Mouse (Mus musculus) embryonic facial prominence, embryonic 15.5 days (tissue): ENCODE results near the gene Gm49395. TPM values are rescaled to one million over a fixed set of nuclear protein-coding genes. Genes with fewer than 3 reads are reported as not detected.

Source experiments
- ATAC-seq: fragments of 200-750 bp; cut with Nextera tagmentation; 2 replicates; pipeline ENCODE4 v1.8.0; 2017; ENCODE audit warnings: low read depth, moderate TSS enrichment; ENCODE audit not compliant: insufficient number of reproducible peaks, low FRiP score, low TSS enrichment
- H3K27ac ChIP-seq: fragments of 300-500 bp; sonication (generic); replicated peaks from 2 replicates; pipeline ENCODE4 v1.5.1; 2015; ENCODE audit warnings: mild to moderate bottlenecking, inconsistent platforms
- H3K27me3 ChIP-seq: fragments of 300-500 bp; sonication (generic); 2 replicates; pipeline ENCODE4 v1.6.1; 2015; ENCODE audit warnings: inconsistent platforms
- H3K36me3 ChIP-seq: fragments of 300-500 bp; sonication (generic); 2 replicates; pipeline ENCODE4 v1.6.1; 2015; ENCODE audit warnings: mild to moderate bottlenecking, inconsistent platforms
- H3K4me1 ChIP-seq: fragments of 300-500 bp; sonication (generic); 2 replicates; pipeline ENCODE4 v1.6.1; 2015; ENCODE audit warnings: inconsistent platforms
- H3K4me2 ChIP-seq: fragments of 300-500 bp; sonication (generic); replicated peaks from 2 replicates; pipeline ENCODE4 v1.6.1; 2015; ENCODE audit warnings: mild to moderate bottlenecking, inconsistent platforms
- H3K4me3 ChIP-seq: fragments of 300-500 bp; sonication (generic); replicated peaks from 2 replicates; pipeline ENCODE4 v1.5.1; 2015; ENCODE audit warnings: mild to moderate bottlenecking, inconsistent platforms
- H3K9ac ChIP-seq: fragments of 300-500 bp; sonication (generic); 2 replicates; pipeline ENCODE4 v1.6.1; 2015; ENCODE audit warnings: inconsistent platforms
- H3K9me3 ChIP-seq: fragments of 300-500 bp; sonication (generic); replicated peaks from 2 replicates; pipeline ENCODE4 v1.6.1; 2016; ENCODE audit warnings: inconsistent platforms
- WGBS: fragments of 180-500 bp; shearing (Covaris S2); methylation state at CpG from one replicate; pipeline ENCODE4 v1.1.7; 2015; 5-methylcytosine and 5-hydroxymethylcytosine counted together
- polyA plus RNA-seq: library from polyadenylated mRNA; unstranded; fragments of >200 nt; fragmentation: Nextera tagmentation; extraction: Ambion mirVana; gene quantifications from 2 replicates; pipeline ENCODE4 v1.2.1, GENCODE M21; 2015

Gm49395 gene
- polyA plus RNA-seq, 1 experiment from 2014 or later = 5.0 TPM

GRCm38 (mm10) chr13:115011547-115011946 is 90.2 kb downstream of the Gm49395 start:
- no peaks in the 10 kb centered on the region for H3K27me3 ChIP-seq
- no peak overlapping the region for H3K4me3 ChIP-seq
- 53% methylated on average over 6 of the region's 6 CpGs for WGBS
- H3K9ac ChIP-seq = no peak overlapping the region
- no peak overlapping the region for H3K4me2 ChIP-seq
- H3K27ac ChIP-seq = no peak overlapping the region
- no peaks in the 10 kb centered on the region for H3K4me1 ChIP-seq
- H3K36me3 ChIP-seq = no peaks in the 10 kb centered on the region
- H3K9me3 ChIP-seq = no peaks in the 10 kb centered on the region
- ATAC-seq = no peak

DNA sequence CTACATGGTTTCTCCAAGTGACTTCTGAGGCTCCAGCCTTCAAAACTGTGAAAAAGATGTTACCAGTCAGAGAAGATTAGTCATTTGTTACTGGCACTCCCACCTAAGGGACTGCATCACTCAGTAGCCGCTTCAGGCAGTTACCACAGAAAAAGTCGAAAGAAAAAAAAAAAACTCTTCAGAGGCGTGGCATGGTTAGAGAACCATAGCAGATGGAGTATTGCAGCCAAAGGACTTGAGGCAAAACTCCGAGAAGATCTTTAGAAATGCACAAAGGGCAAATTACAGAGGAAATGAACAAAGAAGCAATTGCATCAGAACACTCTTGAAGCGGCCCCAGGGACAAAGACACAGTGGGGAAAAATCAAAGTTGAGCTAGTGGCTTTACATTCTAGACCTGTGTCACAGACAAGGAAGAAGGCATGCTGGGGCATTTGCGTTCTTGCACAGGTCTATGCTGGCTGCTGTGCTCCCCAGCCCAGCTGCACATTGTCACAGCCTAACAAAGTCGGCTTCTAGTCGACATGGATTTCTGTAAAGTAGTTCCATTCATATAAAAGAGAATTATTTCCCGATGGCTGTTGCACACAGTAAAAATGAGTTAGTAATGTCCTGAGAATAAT is 95.4 kb downstream of the Gm49395 start:
- no peak for ATAC-seq
- no peak overlapping the region for H3K4me2 ChIP-seq
- no peak overlapping the region; the same call in 1 of the 2 replicates for H3K27ac ChIP-seq
- H3K36me3 ChIP-seq = no peaks in the 10 kb centered on the region
- no peaks in the 10 kb centered on the region for H3K9me3 ChIP-seq
- no peaks in the 10 kb centered on the region for H3K27me3 ChIP-seq
- WGBS = 23% methylated on average over 9 of the region's 9 CpGs
- H3K4me1 ChIP-seq = peaks cover 5% of the 10 kb centered on the region; the same call in 1 of the 2 replicates
- no peak overlapping the region for H3K9ac ChIP-seq
- H3K4me3 ChIP-seq = no peak overlapping the region

GRCm38 (mm10) chr13:115005342-115005741 is 96.4 kb downstream of the Gm49395 start:
- H3K9ac ChIP-seq = no peak overlapping the region
- peaks cover 5% of the 10 kb centered on the region; the same call in 1 of the 2 replicates for H3K4me1 ChIP-seq
- H3K9me3 ChIP-seq = no peaks in the 10 kb centered on the region
- no peak overlapping the region for H3K4me2 ChIP-seq
- no peak overlapping the region for H3K4me3 ChIP-seq
- no peaks in the 10 kb centered on the region for H3K36me3 ChIP-seq
- 76% methylated on average over 6 of the region's 6 CpGs for WGBS
- no peaks in the 10 kb centered on the region for H3K27me3 ChIP-seq
- no peak for ATAC-seq
- no peak overlapping the region for H3K27ac ChIP-seq

- peaks cover 5% of the 10 kb centered on the region; the same call in 1 of the 2 replicates for H3K4me1 ChIP-seq
- no peak overlapping the region for H3K4me2 ChIP-seq
- no peak for ATAC-seq
- H3K27me3 ChIP-seq = no peaks in the 10 kb centered on the region
- no peak overlapping the region for H3K9ac ChIP-seq
- no peaks in the 10 kb centered on the region for H3K9me3 ChIP-seq
- H3K4me3 ChIP-seq = no peak overlapping the region
- H3K27ac ChIP-seq = no peak overlapping the region
- H3K36me3 ChIP-seq = no peaks in the 10 kb centered on the region
- WGBS = 35% methylated on average over 7 of the region's 7 CpGs
These were observed 98.2 kb downstream of the Gm49395 start for GRCm38 (mm10) chr13:115003444-115004053.

- Histone ChIP-seq H3K9ac (no peak overlapping the region), H3K36me3 (no peaks in the 10 kb centered on the region), H3K4me2 (no peak overlapping the region), H3K9me3 (no peaks in the 10 kb centered on the region), H3K4me1 (peaks cover 5% of the 10 kb centered on the region; the same call in 1 of the 2 replicates), H3K4me3 (no peak overlapping the region), H3K27ac (no peak overlapping the region), H3K27me3 (no peaks in the 10 kb centered on the region)
- no peak for ATAC-seq
- WGBS = 73% methylated on average over 3 of the region's 3 CpGs
These were observed 98.9 kb downstream of the Gm49395 start for GRCm38 (mm10) chr13:115002837-115003236.

GRCm38 (mm10) chr13:115002155-115002554 is 99.6 kb downstream of the Gm49395 start:
- ATAC-seq = no peak
- Histone ChIP-seq H3K9me3 (no peaks in the 10 kb centered on the region), H3K27me3 (no peaks in the 10 kb centered on the region), H3K4me2 (no peak overlapping the region), H3K27ac (no peak overlapping the region), H3K4me1 (peaks cover 5% of the 10 kb centered on the region; the same call in 1 of the 2 replicates), H3K9ac (no peak overlapping the region), H3K36me3 (no peaks in the 10 kb centered on the region), H3K4me3 (no peak overlapping the region)
- 85% methylated on average over 5 of the region's 5 CpGs for WGBS

DNA sequence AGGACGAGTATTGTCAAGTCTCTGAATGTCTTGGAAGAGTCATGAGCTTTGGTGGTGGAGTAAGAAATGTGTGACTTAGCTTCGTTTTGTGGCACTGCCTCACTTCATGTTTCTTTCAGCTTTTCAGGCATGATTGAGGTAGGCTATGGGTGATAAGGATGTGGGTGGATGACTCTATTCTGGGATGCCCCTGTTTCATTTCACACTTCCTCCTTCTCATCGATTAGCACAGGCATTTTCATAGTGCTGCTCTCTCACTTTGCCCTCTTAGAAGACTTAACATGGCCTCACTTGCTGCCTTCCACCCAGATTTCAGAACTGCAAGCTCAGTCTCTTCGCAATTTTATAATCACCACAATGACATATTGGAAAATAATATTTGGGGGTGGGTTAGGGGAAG is 102.1 kb downstream of the Gm49395 start:
- H3K4me1 ChIP-seq = peaks cover 5% of the 10 kb centered on the region; the same call in 1 of the 2 replicates
- 88% methylated on average over 4 of the region's 4 CpGs for WGBS
- H3K9me3 ChIP-seq = no peaks in the 10 kb centered on the region
- no peak overlapping the region for H3K9ac ChIP-seq
- H3K27me3 ChIP-seq = no peaks in the 10 kb centered on the region
- ATAC-seq = no peak
- no peak overlapping the region for H3K4me3 ChIP-seq
- no peak overlapping the region for H3K4me2 ChIP-seq
- H3K27ac ChIP-seq = no peak overlapping the region
- H3K36me3 ChIP-seq = no peaks in the 10 kb centered on the region

GRCm38 (mm10) chr13:114998100-114998499 is 103.6 kb downstream of the Gm49395 start:
- no peaks in the 10 kb centered on the region for H3K9me3 ChIP-seq
- no peaks in the 10 kb centered on the region for H3K27me3 ChIP-seq
- no peaks in the 10 kb centered on the region for H3K36me3 ChIP-seq
- H3K4me2 ChIP-seq = no peak overlapping the region
- H3K4me1 ChIP-seq = no peaks in the 10 kb centered on the region
- no peak overlapping the region for H3K4me3 ChIP-seq
- no peak overlapping the region for H3K27ac ChIP-seq
- no peak overlapping the region for H3K9ac ChIP-seq
- no peak for ATAC-seq
- WGBS = 90% methylated on average over 10 of the region's 10 CpGs

GRCm38 (mm10) chr13:114992260-114993014 is 109.3 kb downstream of the Gm49395 start:
- 26% methylated on average over 14 of the region's 14 CpGs for WGBS
- no peak overlapping the region for H3K4me3 ChIP-seq
- H3K36me3 ChIP-seq = no peaks in the 10 kb centered on the region
- H3K27me3 ChIP-seq = no peaks in the 10 kb centered on the region
- ATAC-seq = no peak
- peak overlapping the region; percentile 17; the same call in 1 of the 2 replicates for H3K4me2 ChIP-seq
- H3K9me3 ChIP-seq = no peaks in the 10 kb centered on the region
- no peak overlapping the region for H3K9ac ChIP-seq
- 0 out of 2 replicates have a peak overlapping the region, but pooled peaks have one; percentile 29 for H3K27ac ChIP-seq
- no peaks in the 10 kb centered on the region for H3K4me1 ChIP-seq

GRCm38 (mm10) chr13:114987668-114988067 is 114.1 kb downstream of the Gm49395 start:
- Histone ChIP-seq H3K27ac (no peak overlapping the region), H3K9ac (no peak overlapping the region)

DNA sequence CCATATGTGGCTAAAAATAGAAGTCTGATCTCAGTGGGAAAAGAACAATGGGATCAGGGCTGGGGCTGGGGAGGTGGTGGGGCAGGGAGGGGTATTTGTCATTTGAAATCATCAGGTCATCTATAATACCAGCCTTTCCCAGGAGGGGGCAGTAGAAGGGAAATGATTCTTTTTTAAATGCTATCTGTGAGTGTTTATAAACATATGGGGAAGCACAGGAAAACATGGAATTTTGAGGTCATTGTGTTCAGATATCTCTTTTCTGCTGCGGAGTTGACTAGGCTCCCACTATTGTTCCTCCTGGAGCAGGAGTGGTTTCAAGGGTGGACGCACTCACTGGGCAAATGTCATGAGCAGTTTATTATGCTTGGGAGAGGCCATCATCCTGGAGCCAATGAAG is 114.6 kb downstream of the Gm49395 start:
- Histone ChIP-seq H3K9me3 (no peaks in the 10 kb centered on the region), H3K4me1 (no peaks in the 10 kb centered on the region), H3K27ac (no peak overlapping the region), H3K4me2 (no peak overlapping the region), H3K36me3 (no peaks in the 10 kb centered on the region), H3K9ac (no peak overlapping the region), H3K4me3 (no peak overlapping the region), H3K27me3 (no peaks in the 10 kb centered on the region)
- WGBS = 73% methylated on average over 2 of the region's 2 CpGs
- ATAC-seq = no peak

More at GRCm38 (mm10) chr13:114987668-114988067, 114.1 kb downstream of the Gm49395 start:
- Histone ChIP-seq H3K27me3 (no peaks in the 10 kb centered on the region), H3K4me3 (no peak overlapping the region), H3K4me2 (no peak overlapping the region), H3K9me3 (no peaks in the 10 kb centered on the region), H3K36me3 (no peaks in the 10 kb centered on the region), H3K4me1 (no peaks in the 10 kb centered on the region)
- 64% methylated on average over 6 of the region's 6 CpGs for WGBS
- no peak for ATAC-seq
